Mouse (Mus musculus) bone marrow macrophage, adult 2 months (primary cell): ENCODE measurements at regions not wholly inside any gene's neighbourhood (a gene's known extent, or its start where the extent isn't known, plus 50 kb on each side); places are given as distances from the start of the nearest gene placed in this dataset.

ENCODE experiments used
- CTCF ChIP-seq: IDR thresholded peaks from 2 replicates; pipeline ENCODE4 v1.5.1; 2012; ENCODE audit warnings: low read depth, mild to moderate bottlenecking, low read length, moderate library complexity
- POLR2A ChIP-seq: IDR thresholded peaks from 2 replicates; pipeline ENCODE4 v1.6.1; 2012; ENCODE audit warnings: mild to moderate bottlenecking, low read depth, low read length, borderline replicate concordance

DNA sequence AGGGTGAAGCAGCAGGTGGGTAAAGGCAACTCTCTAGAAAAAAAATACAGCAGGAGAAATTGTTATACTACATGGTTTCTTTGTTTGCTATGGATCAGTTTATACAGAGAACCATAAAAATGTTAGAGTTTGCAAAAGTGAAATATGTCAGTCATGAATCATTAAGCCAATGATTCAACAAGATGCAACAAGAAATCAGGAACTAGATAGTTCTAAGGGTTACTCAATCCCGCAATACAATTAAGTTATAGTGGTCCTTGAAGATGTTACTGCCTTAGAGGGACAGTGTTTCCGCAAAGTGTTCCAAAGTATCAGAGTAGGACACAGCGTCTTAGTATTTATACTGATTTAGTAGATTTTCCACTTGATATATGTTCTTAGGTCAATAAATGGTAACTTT is 74.1 kb upstream of the Cav2 start:
- TF ChIP-seq CTCF (no peak), POLR2A (no peak)
